Mouse (Mus musculus) bone marrow macrophage, adult 2 months (primary cell): ENCODE measurements at regions not wholly inside any gene's neighbourhood (a gene's known extent, or its start where the extent isn't known, plus 50 kb on each side); places are given as distances from the start of the nearest gene placed in this dataset.

ENCODE experiments used
- CTCF ChIP-seq: IDR thresholded peaks from 2 replicates; pipeline ENCODE4 v1.5.1; 2012; ENCODE audit warnings: low read depth, mild to moderate bottlenecking, low read length, moderate library complexity
- POLR2A ChIP-seq: IDR thresholded peaks from 2 replicates; pipeline ENCODE4 v1.6.1; 2012; ENCODE audit warnings: mild to moderate bottlenecking, low read depth, low read length, borderline replicate concordance

DNA sequence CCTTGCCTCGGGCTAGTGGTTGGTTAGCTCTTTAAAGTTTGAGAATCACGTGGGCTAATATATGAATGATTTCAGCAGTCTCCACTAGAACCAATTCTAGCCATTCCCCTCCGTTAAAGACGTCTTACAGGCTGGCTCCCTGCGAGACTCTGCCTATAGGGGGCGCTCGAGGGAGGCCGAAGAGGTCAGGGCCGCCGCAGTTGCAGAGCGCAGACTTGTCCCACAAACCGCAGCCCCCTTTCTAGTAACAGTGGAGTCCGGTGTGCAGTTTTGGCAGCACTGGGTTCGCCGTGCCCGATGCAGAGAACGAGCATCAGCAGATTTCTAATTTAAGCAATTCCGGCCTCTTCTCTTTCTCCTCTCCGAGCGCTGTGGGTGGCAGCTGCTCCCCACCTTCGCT, 52.6 kb upstream of the Cpsf6 start:
- TF ChIP-seq CTCF (peak; percentile 69), POLR2A (no peak)
